Mouse (Mus musculus): ENCODE data around the gene Trdmt1. TPM values are rescaled to one million over a fixed set of nuclear protein-coding genes. Genes with fewer than 3 reads are reported as not detected.
A peak's percentile ranks its signal among the peaks of the same experiment; 100 is the strongest.

The Trdmt1 gene
- total and polyA plus RNA-seq, 2 experiments, result 0.83 to 3.9 TPM

DNA sequence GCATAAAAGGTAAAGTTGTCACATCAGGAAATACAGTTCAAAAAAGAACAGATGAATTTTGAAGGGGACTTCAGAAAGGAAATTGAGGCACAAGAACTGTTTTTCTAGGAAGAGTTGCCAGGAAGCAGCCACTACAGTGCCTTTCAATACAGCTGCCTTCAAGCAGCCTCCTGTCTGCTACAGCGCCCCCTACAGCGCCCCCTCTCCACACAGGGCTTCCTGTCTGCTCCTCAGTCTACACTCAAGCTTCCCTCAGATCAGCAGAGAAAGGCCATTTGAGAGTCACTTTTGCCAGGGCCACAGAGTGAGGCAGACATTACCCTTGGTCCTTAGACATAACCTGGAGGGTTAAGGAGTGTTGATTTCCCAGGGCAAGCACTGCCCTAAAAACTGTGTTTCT lies 6.7 kb downstream of the Trdmt1 start:
- DNase-seq (ENCODE audit: extremely low read depth, low read depth, low spot score), result peak; percentile 30
- H3K9ac ChIP-seq (ENCODE audit: low read depth, low read length), result no peak overlapping the region
- peaks cover 2% of the 10 kb centered on the region; the same call in 1 of the 2 replicates for H3K4me1 ChIP-seq (ENCODE audit: control insufficient read depth, insufficient read depth, low read length)
- 0 out of 2 replicates have a peak overlapping the region, but pooled peaks have one; percentile 2 for H3K27ac ChIP-seq (replicated peaks; ENCODE audit: insufficient read depth, low read depth, low read length)
- H3K27me3 ChIP-seq (ENCODE audit: control insufficient read depth, insufficient read depth, low read length), result no peaks in the 10 kb centered on the region
- TF ChIP-seq CTCF (IDR thresholded peaks at IDR 0.05; ENCODE audit: low read depth, low read length) (peak; percentile 70), POLR2A (IDR thresholded peaks at IDR 0.05; ENCODE audit: extremely low read depth, insufficient read depth, low read length) (no peak)
- H3K4me3 ChIP-seq (ENCODE audit: insufficient read depth, low read depth, low read length), result no peak overlapping the region
- H3K36me3 ChIP-seq (ENCODE audit: control insufficient read depth, insufficient read depth, low read length), result no peaks in the 10 kb centered on the region
- no peaks in the 10 kb centered on the region for H3K79me2 ChIP-seq (ENCODE audit: control insufficient read depth, insufficient read depth, low read length)
- 47% methylated on average over 2 of the region's 2 CpGs for WGBS

DNA sequence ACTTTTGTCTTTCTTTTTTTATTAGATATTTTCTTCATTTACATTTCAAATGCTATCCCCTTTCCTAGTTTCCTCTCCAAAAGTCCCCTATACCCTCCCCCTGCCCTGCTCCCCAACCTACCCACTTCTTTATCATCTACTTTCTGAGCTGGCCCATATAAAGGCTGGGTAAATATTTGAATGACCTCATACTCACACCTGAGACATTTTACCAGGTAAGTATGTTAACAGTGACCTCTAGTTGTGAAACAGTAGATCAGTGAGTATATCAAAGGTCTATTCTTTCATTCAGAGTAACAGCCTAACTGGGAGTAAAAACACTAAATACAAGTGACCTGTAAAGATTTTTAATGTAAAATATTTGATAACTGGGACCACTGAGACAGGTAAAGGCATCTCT lies 7.7 kb downstream of the Trdmt1 start:
- Histone ChIP-seq H3K4me3 (ENCODE audit: insufficient read depth, low read depth, low read length) (no peak overlapping the region), H3K27me3 (ENCODE audit: control insufficient read depth, insufficient read depth, low read length) (no peaks in the 10 kb centered on the region), H3K27ac (replicated peaks; ENCODE audit: insufficient read depth, low read depth, low read length) (no peak overlapping the region), H3K79me2 (ENCODE audit: control insufficient read depth, insufficient read depth, low read length) (no peaks in the 10 kb centered on the region), H3K9ac (ENCODE audit: low read depth, low read length) (no peak overlapping the region), H3K36me3 (ENCODE audit: control insufficient read depth, insufficient read depth, low read length) (no peaks in the 10 kb centered on the region), H3K4me1 (ENCODE audit: control insufficient read depth, insufficient read depth, low read length) (peaks cover 2% of the 10 kb centered on the region; the same call in 1 of the 2 replicates)
- TF ChIP-seq CTCF (IDR thresholded peaks at IDR 0.05; ENCODE audit: low read depth, low read length) (peak; percentile 69), POLR2A (IDR thresholded peaks at IDR 0.05; ENCODE audit: extremely low read depth, insufficient read depth, low read length) (no peak)
- peak; percentile 76 for DNase-seq (ENCODE audit: extremely low read depth, low read depth, low spot score)

DNA sequence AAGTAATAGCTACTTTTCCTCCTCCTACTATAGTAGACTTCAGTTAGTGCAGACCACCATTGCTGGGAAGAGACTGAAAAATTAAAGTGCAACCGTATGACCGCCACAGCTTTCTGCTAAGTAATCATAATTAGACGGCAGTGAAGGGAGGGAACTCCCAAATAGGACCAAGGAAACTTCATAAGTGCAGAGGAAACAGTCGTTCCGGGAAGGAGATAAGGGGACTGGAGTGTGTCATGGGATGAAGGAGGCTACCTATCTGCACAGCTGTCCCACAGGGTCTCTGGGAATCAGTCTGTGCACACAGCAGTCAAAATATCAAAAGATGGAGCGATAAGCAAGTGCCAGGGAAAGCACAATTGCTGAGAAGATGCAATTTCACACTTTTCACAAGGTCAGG lies 13.8 kb downstream of the Trdmt1 start:
- Histone ChIP-seq H3K27ac (replicated peaks; ENCODE audit: insufficient read depth, low read depth, low read length) (no peak overlapping the region), H3K36me3 (ENCODE audit: control insufficient read depth, insufficient read depth, low read length) (no peaks in the 10 kb centered on the region), H3K9ac (ENCODE audit: low read depth, low read length) (no peak overlapping the region), H3K4me3 (ENCODE audit: insufficient read depth, low read depth, low read length) (no peak overlapping the region), H3K4me1 (ENCODE audit: control insufficient read depth, insufficient read depth, low read length) (peaks cover 2% of the 10 kb centered on the region; the same call in 1 of the 2 replicates), H3K27me3 (ENCODE audit: control insufficient read depth, insufficient read depth, low read length) (no peaks in the 10 kb centered on the region), H3K79me2 (ENCODE audit: control insufficient read depth, insufficient read depth, low read length) (no peaks in the 10 kb centered on the region)
- WGBS, result 78% methylated on average over 6 of the region's 6 CpGs
- DNase-seq (ENCODE audit: extremely low read depth, low read depth, low spot score), result no peak
- TF ChIP-seq POLR2A (IDR thresholded peaks at IDR 0.05; ENCODE audit: extremely low read depth, insufficient read depth, low read length) (no peak), CTCF (IDR thresholded peaks at IDR 0.05; ENCODE audit: low read depth, low read length) (no peak)

DNA sequence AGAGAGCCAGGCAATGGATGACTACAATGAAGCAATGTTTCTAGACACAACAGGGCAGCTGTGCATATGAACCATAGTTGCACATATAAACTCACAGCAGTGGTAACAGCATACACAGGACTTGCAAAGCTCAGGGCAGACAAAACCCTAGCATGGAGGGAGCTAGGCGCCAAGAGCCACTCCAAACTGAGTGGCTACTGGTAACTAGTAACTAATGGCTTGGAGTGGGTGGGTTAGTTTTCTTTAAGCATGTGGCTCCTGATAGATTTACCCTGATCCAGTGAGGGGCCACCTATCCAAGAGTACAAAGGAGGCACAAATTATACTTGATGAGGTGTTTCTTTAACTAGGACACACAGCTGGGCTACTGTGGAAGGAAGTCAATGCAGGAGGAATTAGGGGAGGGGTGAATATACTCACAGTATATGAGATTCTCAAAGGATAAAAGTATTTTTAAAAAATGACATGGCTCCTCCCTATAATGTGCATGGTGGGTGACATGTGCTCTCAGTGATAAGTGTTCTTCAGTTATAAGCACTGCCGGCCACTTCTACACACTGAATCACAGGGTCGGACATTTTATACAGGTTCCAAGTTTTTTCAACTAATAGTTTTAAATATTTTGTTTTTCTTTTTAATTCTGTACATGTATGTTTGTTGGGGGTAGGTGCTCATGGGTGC lies 15.1 kb downstream of the Trdmt1 start:
- no peak for DNase-seq (ENCODE audit: extremely low read depth, low read depth, low spot score)
- WGBS, result over 99% methylated on average over 3 of the region's 3 CpGs
- no peak overlapping the region for H3K4me3 ChIP-seq (ENCODE audit: insufficient read depth, low read depth, low read length)
- H3K4me1 ChIP-seq (ENCODE audit: control insufficient read depth, insufficient read depth, low read length), result peaks cover 2% of the 10 kb centered on the region; the same call in 1 of the 2 replicates
- no peak overlapping the region for H3K9ac ChIP-seq (ENCODE audit: low read depth, low read length)
- H3K36me3 ChIP-seq (ENCODE audit: control insufficient read depth, insufficient read depth, low read length), result no peaks in the 10 kb centered on the region
- TF ChIP-seq CTCF (IDR thresholded peaks at IDR 0.05; ENCODE audit: low read depth, low read length) (no peak), POLR2A (IDR thresholded peaks at IDR 0.05; ENCODE audit: extremely low read depth, insufficient read depth, low read length) (no peak)
- no peak overlapping the region for H3K27ac ChIP-seq (replicated peaks; ENCODE audit: insufficient read depth, low read depth, low read length)
- no peaks in the 10 kb centered on the region for H3K27me3 ChIP-seq (ENCODE audit: control insufficient read depth, insufficient read depth, low read length)
- no peaks in the 10 kb centered on the region for H3K79me2 ChIP-seq (ENCODE audit: control insufficient read depth, insufficient read depth, low read length)

DNA sequence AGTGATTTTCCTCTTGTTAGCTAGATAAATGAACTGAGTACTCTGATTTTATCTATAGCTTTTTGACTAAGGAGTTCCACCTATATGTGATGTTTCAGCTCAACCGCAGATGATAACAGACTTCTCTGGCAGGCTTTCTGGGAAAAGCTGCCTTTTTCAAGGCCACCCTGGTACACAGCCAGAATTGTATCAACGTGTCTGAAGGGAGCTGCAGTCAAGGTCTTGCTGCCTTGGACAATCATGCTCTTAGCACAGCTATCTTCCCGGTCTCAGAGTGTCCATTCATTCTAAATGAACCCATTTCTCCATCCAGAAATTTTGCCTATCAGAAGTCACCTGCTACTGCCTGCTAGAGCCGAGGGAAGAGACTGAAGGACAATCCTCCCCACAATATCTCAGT lies 16.9 kb downstream of the Trdmt1 start:
- H3K27me3 ChIP-seq (ENCODE audit: control insufficient read depth, insufficient read depth, low read length), result no peaks in the 10 kb centered on the region
- peaks cover 5% of the 10 kb centered on the region; the same call in 1 of the 2 replicates for H3K4me1 ChIP-seq (ENCODE audit: control insufficient read depth, insufficient read depth, low read length)
- no peak overlapping the region for H3K9ac ChIP-seq (ENCODE audit: low read depth, low read length)
- H3K27ac ChIP-seq (replicated peaks; ENCODE audit: insufficient read depth, low read depth, low read length), result no peak overlapping the region
- TF ChIP-seq POLR2A (IDR thresholded peaks at IDR 0.05; ENCODE audit: extremely low read depth, insufficient read depth, low read length) (no peak), CTCF (IDR thresholded peaks at IDR 0.05; ENCODE audit: low read depth, low read length) (no peak)
- no peaks in the 10 kb centered on the region for H3K79me2 ChIP-seq (ENCODE audit: control insufficient read depth, insufficient read depth, low read length)
- WGBS, result 46% methylated on average over 4 of the region's 4 CpGs
- DNase-seq (ENCODE audit: extremely low read depth, low read depth, low spot score), result no peak
- H3K36me3 ChIP-seq (ENCODE audit: control insufficient read depth, insufficient read depth, low read length), result no peaks in the 10 kb centered on the region
- H3K4me3 ChIP-seq (ENCODE audit: insufficient read depth, low read depth, low read length), result no peak overlapping the region

DNA sequence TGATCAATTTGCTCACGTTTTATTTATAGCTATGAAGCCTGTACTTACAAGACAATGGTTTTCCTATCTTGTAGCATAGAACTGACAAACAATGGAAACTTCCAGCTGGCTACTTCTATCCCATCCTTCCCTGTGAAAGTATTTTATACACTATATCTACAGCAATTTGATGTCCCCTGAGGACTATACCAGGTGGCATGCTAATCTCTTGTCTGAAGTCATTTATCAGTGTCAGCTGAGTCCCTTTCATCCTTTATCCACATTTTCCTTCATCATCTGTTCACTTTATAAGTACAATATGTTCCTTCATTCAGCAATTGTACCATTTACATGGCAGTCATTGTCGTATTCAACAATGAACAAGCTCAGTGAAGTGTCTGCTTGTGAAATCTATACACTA lies 17.3 kb downstream of the Trdmt1 start:
- DNase-seq (ENCODE audit: extremely low read depth, low read depth, low spot score), result no peak
- no peaks in the 10 kb centered on the region for H3K27me3 ChIP-seq (ENCODE audit: control insufficient read depth, insufficient read depth, low read length)
- H3K79me2 ChIP-seq (ENCODE audit: control insufficient read depth, insufficient read depth, low read length), result no peaks in the 10 kb centered on the region
- TF ChIP-seq POLR2A (IDR thresholded peaks at IDR 0.05; ENCODE audit: extremely low read depth, insufficient read depth, low read length) (no peak), CTCF (IDR thresholded peaks at IDR 0.05; ENCODE audit: low read depth, low read length) (no peak)
- H3K9ac ChIP-seq (ENCODE audit: low read depth, low read length), result no peak overlapping the region
- H3K4me1 ChIP-seq (ENCODE audit: control insufficient read depth, insufficient read depth, low read length), result peaks cover 5% of the 10 kb centered on the region; the same call in 1 of the 2 replicates
- 72% methylated on average over 2 of the region's 2 CpGs for WGBS
- no peak overlapping the region for H3K27ac ChIP-seq (replicated peaks; ENCODE audit: insufficient read depth, low read depth, low read length)
- H3K4me3 ChIP-seq (ENCODE audit: insufficient read depth, low read depth, low read length), result no peak overlapping the region
- no peaks in the 10 kb centered on the region for H3K36me3 ChIP-seq (ENCODE audit: control insufficient read depth, insufficient read depth, low read length)

All from liver, adult 2 months (tissue).